Mouse (Mus musculus): ENCODE measurements at regions not wholly inside any gene's neighbourhood (a gene's known extent, or its start where the extent isn't known, plus 50 kb on each side); places are given as distances from the start of the nearest gene placed in this dataset.

DNA sequence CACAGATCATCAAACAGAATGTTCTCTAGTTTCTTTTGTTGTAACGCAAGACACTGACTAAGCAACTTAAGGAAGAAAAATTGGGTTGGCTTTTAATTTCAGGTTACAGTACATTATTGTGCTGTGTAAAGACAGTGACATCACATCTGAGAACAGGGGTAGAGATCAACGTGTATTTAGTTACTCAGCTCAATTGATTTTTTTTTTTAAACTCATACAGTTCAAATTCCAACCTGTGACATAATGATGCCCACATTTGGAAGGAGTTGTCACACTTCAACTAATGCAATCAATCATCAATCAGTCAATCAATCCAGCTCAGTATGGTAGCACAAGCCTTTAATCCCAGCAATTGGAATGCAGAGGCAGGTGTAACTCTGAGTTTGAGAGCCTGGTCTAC, 221.0 kb upstream of the Fn1 start:
- TF ChIP-seq CTCF (IDR thresholded peaks at IDR 0.05; ENCODE audit: borderline replicate concordance, insufficient read depth, low read depth, low read length), result no peak
- no peak for TF ChIP-seq POLR2A (IDR thresholded peaks at IDR 0.05; ENCODE audit: borderline replicate concordance, insufficient read depth, low read length)
